ENCODE assay signal across 10 mouse cellular contexts in genomic region chr10:13842855-13843254, GRCm38 (mm10). TPM values are rescaled to one million over a fixed set of nuclear protein-coding genes. Genes with fewer than 3 reads are reported as not detected.
DNase-seq lines count a peak whose midpoint lies in the region.
"Had no signal": no experiment of that assay in that cellular context is flagged by ENCODE, and none has a peak within 500 bp of the region (broad histone marks: within the 10 kb centered on the region; RNA-seq: fewer than 3 reads in every experiment).

No protein-coding gene starts in this region.

- intact Hi-C loops in left cerebral cortex, postnatal 14 days (cut with DNase I), result no loop called here
- intact Hi-C loops in left cerebral cortex, postnatal 4 days (cut with DNase I), result no loop called here
- intact Hi-C loops in gastrocnemius, postnatal 36 days (cut with DNase I), result no loop called here

- peak; percentile 37 to 55 for DNase-seq in left cerebral cortex, postnatal 14 days (ENCODE audit: low spot score in 2 of 2)
- DNase-seq in left cerebral cortex, postnatal 4 days, result no peak
- peak; percentile 54 for DNase-seq in cerebellum, adult 11 months
- DNase-seq in gastrocnemius, postnatal 36 days, result peak; percentile 29 to 52
- peak; percentile 33 to 49 for DNase-seq in right cerebral cortex, adult 2 months (ENCODE audit: low spot score in 2 of 2)
- no peak for DNase-seq in neural tube, embryonic 10.5 days (ENCODE audit: extremely low spot score, low spot score)
- no peak for DNase-seq in natural killer cell, adult 2 months (ENCODE audit: low spot score in 2 of 2)
- no peak for DNase-seq in embryo, embryonic 10 days (ENCODE audit: low spot score)
- DNase-seq: kidney, adult 2 months; liver, postnatal 0 days had no signal

RNA-seq across cellular contexts. Expression of gene Aig1, which starts 25.9 kb away (rescaled TPM):
- 10 to 100 TPM; 68.6 to 77.5 TPM for total RNA-seq in left cerebral cortex, postnatal 14 days (2021)
- total RNA-seq in left cerebral cortex, postnatal 4 days (2021), result 10 to 100 TPM; 62.3 to 66.2 TPM
- 10 to 100 TPM; 17.8 to 20.3 TPM for total RNA-seq in gastrocnemius, postnatal 36 days (2021)

Comparison
In these comparisons a context has a peak if more than half of its experiments do, and no peak if none do; other contexts are left out.
1. DNase-seq: peak in left cerebral cortex, postnatal 14 days (2 of 2), cerebellum, adult 11 months (single experiment), gastrocnemius, postnatal 36 days (2 of 2) and right cerebral cortex, adult 2 months (2 of 2); none in left cerebral cortex, postnatal 4 days (single experiment), neural tube, embryonic 10.5 days (single experiment), natural killer cell, adult 2 months (0 of 2) and embryo, embryonic 10 days (single experiment).